ENCODE assay signal across 16 mouse cellular contexts in the genomic region with DNA sequence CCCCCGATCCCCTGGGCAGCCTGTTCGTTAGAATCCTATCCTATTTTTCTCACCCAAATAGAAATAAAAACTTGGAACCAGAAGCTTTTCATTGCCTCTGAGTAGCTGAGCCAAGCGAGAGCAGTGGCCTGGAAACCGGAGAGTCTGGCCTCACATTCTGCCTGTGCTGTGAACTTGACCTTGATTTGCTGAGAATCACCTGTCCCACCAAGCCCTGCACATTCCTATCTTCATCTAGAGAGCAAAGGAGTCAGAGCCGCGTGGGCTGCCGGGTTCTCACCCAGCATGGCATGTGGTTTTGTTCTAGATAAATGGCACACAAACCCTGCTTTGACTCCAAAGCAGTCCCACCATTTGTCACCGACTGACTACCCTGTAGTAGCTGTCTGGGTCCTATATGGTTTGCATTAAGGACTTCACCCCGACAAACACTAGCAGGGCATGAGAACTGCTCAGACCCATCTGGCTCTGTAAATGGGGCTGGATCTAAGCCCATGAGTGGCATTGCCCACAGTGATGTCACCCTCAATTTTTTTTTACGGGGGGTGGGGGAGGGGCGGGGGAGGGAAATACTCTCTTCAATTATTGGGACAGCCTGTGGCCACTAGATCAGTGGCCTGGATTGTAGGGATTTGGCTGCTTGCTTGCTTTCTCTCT. TPM values are rescaled to one million over a fixed set of nuclear protein-coding genes. Genes with fewer than 3 reads are reported as not detected.
DNase-seq lines count a peak whose midpoint lies in the region; ATAC-seq and TF ChIP-seq lines count a peak whose summit lies in the region.
"Had no signal": no experiment of that assay in that cellular context is flagged by ENCODE, and none has a peak within 500 bp of the region (broad histone marks: within the 10 kb centered on the region; RNA-seq: fewer than 3 reads in every experiment).

No protein-coding gene starts in this region.

- 0 out of 2 replicates have a peak, but pooled peaks have one; percentile 22 for ATAC-seq in embryonic facial prominence, embryonic 11.5 days (replicated peaks; ENCODE audit: insufficient number of reproducible peaks, low FRiP score, low TSS enrichment, low read depth)
- ATAC-seq: liver, postnatal 0 days; Patski had no signal

- H3K36me3 ChIP-seq in kidney, adult 2 months (ENCODE audit: control insufficient read depth, insufficient read depth, low read length), result no peaks in the 10 kb centered on the region
- H3K36me3 ChIP-seq in embryonic facial prominence, embryonic 11.5 days (replicated peaks; ENCODE audit: control insufficient read depth, insufficient read depth, low read depth, low read length), result no peaks in the 10 kb centered on the region
- H3K36me3 ChIP-seq: embryonic facial prominence, embryonic 13.5 days; limb, embryonic 12.5 days had no signal

- 57% methylated on average over 11 of the region's 11 CpGs for WGBS in kidney, adult 2 months
- WGBS in embryonic facial prominence, embryonic 11.5 days, result 76% methylated on average over 11 of the region's 11 CpGs

- H3K4me1 ChIP-seq in kidney, adult 2 months (ENCODE audit: control insufficient read depth, insufficient read depth, low read length), result no peaks in the 10 kb centered on the region
- H3K4me1 ChIP-seq in embryonic facial prominence, embryonic 11.5 days (ENCODE audit: control insufficient read depth, insufficient read depth, low read length), result no peaks in the 10 kb centered on the region

- H3K4me3 ChIP-seq in kidney, adult 2 months (ENCODE audit: insufficient read depth, low read depth, low read length), result no peak overlapping the region
- H3K4me3 ChIP-seq in embryonic facial prominence, embryonic 11.5 days (ENCODE audit: low read depth, low read length), result no peak overlapping the region
- H3K4me3 ChIP-seq: embryonic facial prominence, embryonic 13.5 days; limb, embryonic 12.5 days had no signal

- no peak overlapping the region for H3K27ac ChIP-seq in kidney, adult 2 months (ENCODE audit: insufficient read depth, low read depth, low read length)
- no peak overlapping the region for H3K27ac ChIP-seq in embryonic facial prominence, embryonic 11.5 days (replicated peaks; ENCODE audit: low read depth, low read length)
- H3K27ac ChIP-seq: embryonic facial prominence, embryonic 13.5 days; limb, embryonic 12.5 days had no signal

- H3K27me3 ChIP-seq in kidney, adult 2 months (replicated peaks; ENCODE audit: control insufficient read depth, insufficient read depth, low read length), result no peaks in the 10 kb centered on the region
- H3K27me3 ChIP-seq in embryonic facial prominence, embryonic 11.5 days (ENCODE audit: control insufficient read depth, insufficient read depth, low read length), result no peaks in the 10 kb centered on the region
- H3K27me3 ChIP-seq: embryonic facial prominence, embryonic 13.5 days; Patski had no signal

- H3K4me2 ChIP-seq in embryonic facial prominence, embryonic 11.5 days (ENCODE audit: low read depth, low read length), result no peak overlapping the region
- H3K4me2 ChIP-seq: embryonic facial prominence, embryonic 13.5 days; limb, embryonic 12.5 days had no signal

- TF ChIP-seq POLR2A in kidney, adult 2 months (IDR thresholded peaks at IDR 0.05; ENCODE audit: low read depth, low read length), result no peak

- no peak for TF ChIP-seq CTCF in kidney, adult 2 months (conservative IDR thresholded peaks at IDR 0.05; ENCODE audit: insufficient read depth, insufficient read length, low read depth, low read length)

- no peak overlapping the region for H3K9ac ChIP-seq in embryonic facial prominence, embryonic 11.5 days (replicated peaks; ENCODE audit: low read length)
- H3K9ac ChIP-seq: embryonic facial prominence, embryonic 13.5 days; limb, embryonic 12.5 days; liver, postnatal 0 days had no signal

- DNase-seq in kidney, adult 2 months, result peak; percentile 11
- DNase-seq in kidney, adult 18-20 months, result no peak
- DNase-seq in cerebellum, adult 8-10 months, result peak; percentile 8
- DNase-seq in embryonic facial prominence, embryonic 11.5 days (ENCODE audit: low spot score), result no peak
- DNase-seq in retina, postnatal 1 day, result peak; percentile 63
- DNase-seq in MN1 (ENCODE audit: low spot score), result no peak
- no peak for DNase-seq in spleen, adult 18-20 months
- DNase-seq: heart, postnatal 36 days; kidney, adult 9 months; liver, postnatal 0 days; right cerebral cortex, postnatal 4 days; thymus, postnatal 4 days had no signal

- no peaks in the 10 kb centered on the region for H3K9me3 ChIP-seq in embryonic facial prominence, embryonic 11.5 days (replicated peaks; ENCODE audit: control insufficient read depth, low read length)
- H3K9me3 ChIP-seq: limb, embryonic 12.5 days had no signal

RNA-seq across cellular contexts. Expression of gene Syce1l, which starts 29.7 kb away (rescaled TPM):
- polyA plus RNA-seq in kidney, adult 2 months (2012; rRNA removed), result 0.11 TPM in 1 of 2 replicates, not detected in the other
- not detected in 2 replicates for polyA plus RNA-seq in embryonic facial prominence, embryonic 11.5 days (2014; fragmentation: Nextera tagmentation; extraction: Ambion mirVana)
- polyA plus RNA-seq: embryonic facial prominence, embryonic 13.5 days; limb, embryonic 12.5 days; liver, postnatal 0 days; Patski; stomach, embryonic 16.5 days had no signal

RNA-seq across cellular contexts. Expression of gene Mon1b, which starts 37.3 kb away (rescaled TPM):
- polyA plus RNA-seq in kidney, adult 2 months (2012; rRNA removed), result 7.0 and 7.2 TPM in 2 replicates
- polyA plus RNA-seq in embryonic facial prominence, embryonic 11.5 days (2014; fragmentation: Nextera tagmentation; extraction: Ambion mirVana), result 8.0 and 8.3 TPM in 2 replicates

Comparison
In these comparisons a context has a peak if more than half of its experiments do, and no peak if none do; other contexts are left out.
1. DNase-seq: peak in kidney, adult 2 months (single experiment), cerebellum, adult 8-10 months (single experiment) and retina, postnatal 1 day (single experiment); none in kidney, adult 18-20 months (single experiment), embryonic facial prominence, embryonic 11.5 days (single experiment), MN1 (single experiment) and spleen, adult 18-20 months (0 of 2).